Mouse (Mus musculus) CH12.LX (cell line): ENCODE measurements around the gene Capg. TPM values are rescaled to one million over a fixed set of nuclear protein-coding genes. Genes with fewer than 3 reads are reported as not detected.

Experiments
- DNase-seq: peaks from one replicate; pipeline ENCODE4 v3.0.0-alpha.2; 2013; ENCODE audit errors: extremely low read depth
- H3K27ac ChIP-seq: 2 replicates; pipeline ENCODE4 v1.5.1; 2012; ENCODE audit warnings: low read depth, mild to moderate bottlenecking, control low read depth, moderate library complexity; ENCODE audit not compliant: insufficient read depth
- H3K27me3 ChIP-seq: replicated peaks from 2 replicates; pipeline ENCODE3; 2012; ENCODE audit warnings: inconsistent platforms
- H3K36me3 ChIP-seq, 2 experiments: replicated peaks in 1 of 2; 2 replicates each; pipeline versions ENCODE3 to v1.6.1; 2012; ENCODE audit warnings: inconsistent platforms in 1 of 2, low read length in 1 of 2, mild to moderate bottlenecking in 1 of 2, mixed read lengths in 1 of 2, moderate library complexity in 1 of 2; ENCODE audit not compliant: control insufficient read depth in 1 of 2, insufficient read depth in 1 of 2
- H3K4me1 ChIP-seq, 2 experiments: 2 replicates each; pipeline ENCODE4 v1.6.1; 2012; ENCODE audit warnings: inconsistent platforms in 1 of 2, moderate library complexity in 1 of 2; ENCODE audit not compliant: insufficient read depth in 2 of 2, control insufficient read depth in 1 of 2
- H3K4me2 ChIP-seq: 2 replicates; pipeline ENCODE4 v1.6.1; 2012; ENCODE audit warnings: low read depth, mild to moderate bottlenecking, control low read depth; ENCODE audit not compliant: poor library complexity, insufficient read depth, severe bottlenecking
- H3K4me3 ChIP-seq, 3 experiments: fragments of 150-350 bp in 1 of 3; sonication (generic) in 1 of 3; replicated peaks in 1 of 3; 2 replicates each; pipeline versions ENCODE3 to v1.5.1; 2011 to 2012; ENCODE audit warnings: low read depth in 2 of 3, low read length in 2 of 3, mild to moderate bottlenecking in 2 of 3, moderate library complexity in 2 of 3, control low read depth in 1 of 3, improper control_type of control experiment in 1 of 3, inconsistent platforms in 1 of 3, mixed read lengths in 1 of 3; ENCODE audit not compliant: poor library complexity in 1 of 3
- H3K79me2 ChIP-seq: replicated peaks from 2 replicates; pipeline ENCODE4 v1.6.1; 2012; ENCODE audit warnings: mild to moderate bottlenecking, moderate library complexity; ENCODE audit not compliant: control insufficient read depth, poor library complexity, insufficient read depth, severe bottlenecking; ENCODE audit errors: extremely low read depth
- H3K9ac ChIP-seq: 2 replicates; pipeline ENCODE4 v1.6.1; 2012; ENCODE audit warnings: low read depth, mild to moderate bottlenecking, control low read depth, moderate library complexity; ENCODE audit not compliant: insufficient read depth
- H3K9me3 ChIP-seq: replicated peaks from 2 replicates; pipeline ENCODE3; 2012; ENCODE audit warnings: low read length, inconsistent platforms, mixed read lengths
- CHD1 ChIP-seq: IDR thresholded peaks from 2 replicates; pipeline ENCODE4 v1.6.1; 2012; ENCODE audit warnings: low read depth, low read length, improper control_type of control experiment, inconsistent platforms
- CHD2 ChIP-seq: IDR thresholded peaks from 2 replicates; pipeline ENCODE4 v1.6.1; 2011; ENCODE audit warnings: low read length, improper control_type of control experiment
- CTCF ChIP-seq, 2 experiments: IDR thresholded peaks in 1 of 2; conservative IDR thresholded peaks in 1 of 2; 2 replicates each; pipeline ENCODE4 v1.5.1; 2011 to 2012; ENCODE audit warnings: low read depth in 2 of 2, low read length in 2 of 2, improper control_type of control experiment in 1 of 2, inconsistent platforms in 1 of 2, mild to moderate bottlenecking in 1 of 2, moderate library complexity in 1 of 2
- E2F4 ChIP-seq: IDR thresholded peaks from 2 replicates; pipeline ENCODE4 v1.6.1; 2011; ENCODE audit warnings: low read depth, low read length, improper control_type of control experiment; ENCODE audit not compliant: insufficient replicate concordance
- ELF1 ChIP-seq: IDR thresholded peaks from 2 replicates; pipeline ENCODE4 v1.6.1; 2014; ENCODE audit warnings: low read depth, mild to moderate bottlenecking, inconsistent platforms, low read length, improper control_type of control experiment
- EP300 ChIP-seq: IDR thresholded peaks from 2 replicates; pipeline ENCODE4 v1.6.1; 2011; ENCODE audit warnings: low read length, improper control_type of control experiment
- ETS1 ChIP-seq: conservative IDR thresholded peaks from 2 replicates; pipeline ENCODE4 v1.6.1; 2012; ENCODE audit warnings: low read depth, mild to moderate bottlenecking, inconsistent platforms, low read length, improper control_type of control experiment, moderate library complexity
- GABPA ChIP-seq: IDR thresholded peaks from 2 replicates; pipeline ENCODE4 v1.6.1; 2012; ENCODE audit warnings: low read depth, low read length, improper control_type of control experiment, inconsistent platforms; ENCODE audit not compliant: insufficient replicate concordance
- KAT2A ChIP-seq: IDR thresholded peaks from 2 replicates; pipeline ENCODE4 v1.6.1; 2012; ENCODE audit warnings: low read length, improper control_type of control experiment, inconsistent platforms; ENCODE audit not compliant: insufficient replicate concordance
- MAFK ChIP-seq: IDR thresholded peaks from 2 replicates; pipeline ENCODE4 v1.6.1; 2011; ENCODE audit warnings: low read length, improper control_type of control experiment; ENCODE audit not compliant: insufficient replicate concordance
- MAX ChIP-seq: IDR thresholded peaks from 2 replicates; pipeline ENCODE4 v1.6.1; 2011; ENCODE audit warnings: low read length, improper control_type of control experiment
- MEF2A ChIP-seq: IDR thresholded peaks from 2 replicates; pipeline ENCODE4 v1.6.1; 2014; ENCODE audit warnings: low read depth, mild to moderate bottlenecking, inconsistent platforms, low read length, improper control_type of control experiment, borderline replicate concordance
- MXI1 ChIP-seq: IDR thresholded peaks from 2 replicates; pipeline ENCODE4 v1.6.1; 2011; ENCODE audit warnings: mild to moderate bottlenecking, low read depth, low read length, improper control_type of control experiment
- PAX5 ChIP-seq: IDR thresholded peaks from 2 replicates; pipeline ENCODE4 v1.6.1; 2012; ENCODE audit warnings: low read length, inconsistent platforms, mixed read lengths
- POLR2AphosphoS2 ChIP-seq: IDR thresholded peaks from 2 replicates; pipeline ENCODE4 v1.6.1; 2011; ENCODE audit warnings: low read depth, low read length, improper control_type of control experiment
- RCOR1 ChIP-seq: conservative IDR thresholded peaks from 2 replicates; pipeline ENCODE4 v1.6.1; 2012; ENCODE audit warnings: low read depth, mild to moderate bottlenecking, inconsistent platforms, low read length, improper control_type of control experiment
- TBP ChIP-seq: conservative IDR thresholded peaks from 2 replicates; pipeline ENCODE4 v1.6.1; 2011; ENCODE audit warnings: low read depth, low read length, improper control_type of control experiment
- TCF12 ChIP-seq: IDR thresholded peaks from 2 replicates; pipeline ENCODE4 v1.6.1; 2014; ENCODE audit warnings: low read depth, mild to moderate bottlenecking, inconsistent platforms, low read length, improper control_type of control experiment
- USF1 ChIP-seq: IDR thresholded peaks from 2 replicates; pipeline ENCODE4 v1.6.1; 2014; ENCODE audit warnings: low read depth, mild to moderate bottlenecking, inconsistent platforms, low read length, improper control_type of control experiment
- ZKSCAN1 ChIP-seq: IDR thresholded peaks from 2 replicates; pipeline ENCODE4 v1.6.1; 2012; ENCODE audit warnings: low read depth, inconsistent platforms, low read length, improper control_type of control experiment, borderline replicate concordance
- ZMIZ1 ChIP-seq: IDR thresholded peaks from 2 replicates; pipeline ENCODE4 v1.6.1; 2012; ENCODE audit warnings: low read depth, mild to moderate bottlenecking, inconsistent platforms, low read length, improper control_type of control experiment
- dilution Hi-C: fragments of 300-500 bp; cut with MboI; formaldehyde crosslinking; loops from 2 replicates; pipeline ENCODE4 v1.14.3; 2020; ENCODE audit warnings: low sequenced_read_pairs; ENCODE audit not compliant: extremely low pct_unique_long_range_greater_than_20kb, extremely low pct_ligation_motif_present
- in situ Hi-C: fragments of 300-500 bp; cut with MboI; formaldehyde crosslinking; loops from 3 replicates; pipeline ENCODE4 v1.14.3; 2019; ENCODE audit warnings: low sequenced_read_pairs, low pct_ligation_motif_present, low pct_unique_long_range_greater_than_20kb, mixed read lengths
- polyA plus RNA-seq: library from polyadenylated mRNA; unstranded; fragments of >175 nt; gene quantifications from 2 replicates; pipeline ENCODE4 v1.2.1, GENCODE M21; 2012; ENCODE audit warnings: low read depth; ENCODE audit not compliant: insufficient read length
- total RNA-seq, 2 experiments: library from RNA; depleted of rRNA; stranded (reverse); fragments of 300-350 nt in 1 of 2; fragments of >200 nt in 1 of 2; gene quantifications; 2 replicates each; pipeline ENCODE4 v1.2.3; 2012 to 2014

Gene Capg
- total and polyA plus RNA-seq, 3 experiments, result 175 to 264 (median 196) TPM

DNA sequence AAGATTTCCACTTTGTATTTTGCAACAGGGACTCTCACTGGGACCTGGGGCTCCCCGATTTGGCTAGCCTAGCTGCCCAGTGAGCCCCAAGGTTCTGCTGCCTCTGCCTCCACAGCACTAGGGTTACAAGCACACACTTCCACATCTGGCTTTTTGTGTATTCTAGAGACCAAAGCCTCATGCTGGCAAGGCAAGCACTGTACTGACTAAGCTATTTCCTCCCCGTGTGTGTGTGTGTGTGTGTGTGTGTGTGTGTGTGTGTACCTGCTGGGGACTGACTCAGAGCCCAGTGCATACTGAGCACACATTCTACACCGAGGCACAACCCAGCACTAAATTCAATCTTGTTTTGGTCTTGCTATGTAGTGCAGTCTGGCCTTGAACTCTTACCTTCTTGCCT is 42.5 kb downstream of the Capg start:
- Histone ChIP-seq H3K79me2 (no peaks in the 10 kb centered on the region), H3K4me3 (no peak overlapping the region), H3K27ac (no peak overlapping the region), H3K4me2 (no peak overlapping the region), H3K9me3 (no peaks in the 10 kb centered on the region), H3K4me1 (peaks cover 0 to 22% of the 10 kb centered on the region in 2 experiments; a peak in 2 of 4 replicates), H3K27me3 (no peaks in the 10 kb centered on the region), H3K9ac (no peak overlapping the region), H3K36me3 (peaks cover 9 to 46% of the 10 kb centered on the region in 2 experiments)
- no peak for DNase-seq
- TF ChIP-seq GABPA (no peak), ELF1 (no peak), RCOR1 (no peak), ETS1 (no peak), CTCF (conservative IDR thresholded peaks at IDR 0.05 in 1 of 2, IDR thresholded peaks at IDR 0.05 in 1 of 2; ENCODE audit: low read depth in 2 of 2, low read length in 2 of 2) (no peak), E2F4 (no peak), EP300 (no peak), CHD2 (no peak), ZMIZ1 (no peak), MXI1 (no peak), MEF2A (no peak), TCF12 (no peak), POLR2AphosphoS2 (no peak), USF1 (no peak), MAFK (no peak), ZKSCAN1 (no peak), MAX (no peak), PAX5 (no peak), KAT2A (no peak), CHD1 (no peak)
- TF ChIP-seq, all 38 proteins: peak for 0
- in situ Hi-C loops (no loop called here), dilution Hi-C loops (no loop called here)

GRCm38 (mm10) chr6:72588307-72588706 is 44.1 kb downstream of the Capg start:
- TF ChIP-seq ZKSCAN1 (no peak), TBP (no peak)
- in situ Hi-C loops, result no loop called here
- H3K79me2 ChIP-seq, result no peaks in the 10 kb centered on the region
- H3K4me3 ChIP-seq, result no peak overlapping the region
- dilution Hi-C loops, result no loop called here
- no peak overlapping the region for H3K9ac ChIP-seq
- H3K27ac ChIP-seq, result no peak overlapping the region
- no peak for DNase-seq
- H3K4me1 ChIP-seq, result peaks cover 0 to 22% of the 10 kb centered on the region in 2 experiments; a peak in 2 of 4 replicates
- no peaks in the 10 kb centered on the region for H3K27me3 ChIP-seq
- H3K9me3 ChIP-seq, result no peaks in the 10 kb centered on the region
- H3K4me2 ChIP-seq, result no peak overlapping the region
- peaks cover 9 to 55% of the 10 kb centered on the region in 2 experiments for H3K36me3 ChIP-seq
